In the genomic region with DNA sequence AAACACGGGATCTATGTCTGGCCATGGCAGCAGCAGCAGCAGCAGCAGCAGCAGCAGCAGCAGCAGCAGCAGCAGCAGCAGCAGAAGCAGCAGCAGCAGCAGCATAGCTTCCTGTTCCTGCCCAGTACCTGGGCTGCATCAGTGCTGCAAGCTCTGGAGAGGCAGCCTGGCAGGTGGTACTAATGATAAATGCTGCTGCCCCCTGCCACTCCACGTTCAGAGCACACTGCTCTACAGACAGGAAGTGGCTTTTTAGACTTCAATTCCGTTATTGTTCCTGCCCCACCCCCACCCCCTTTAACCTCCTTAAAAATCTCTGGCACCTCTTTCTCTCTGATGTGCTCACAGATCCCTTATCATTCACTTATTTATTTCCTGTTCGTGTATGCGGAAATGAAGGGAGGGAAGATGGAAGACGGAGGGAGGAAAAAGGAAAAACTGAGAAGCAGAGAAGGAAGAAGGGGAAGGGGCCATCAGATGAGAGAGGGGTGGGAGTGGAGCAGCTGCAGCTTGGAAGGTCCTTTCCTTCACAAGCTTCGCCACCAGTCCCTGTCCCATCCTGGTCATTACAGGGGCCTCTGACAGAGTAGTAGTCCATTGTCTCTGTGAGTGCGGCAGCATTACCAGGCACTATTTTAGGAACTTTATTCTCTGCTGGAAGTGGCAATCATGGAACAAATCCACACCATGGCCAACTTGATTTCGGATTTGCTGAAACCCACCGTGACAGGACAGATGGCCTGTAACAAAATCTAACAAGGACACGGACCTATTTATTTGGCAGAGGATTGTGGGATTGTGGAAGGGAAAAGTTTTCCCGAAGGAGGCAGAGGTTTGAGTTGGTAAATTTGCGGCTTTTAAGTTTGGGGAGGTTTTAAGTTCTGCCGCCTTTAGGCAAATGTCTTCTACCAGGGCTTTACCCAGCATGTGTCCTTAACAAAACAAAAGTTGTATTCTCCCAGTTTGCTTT, we compare ENCODE assay signal across 9 mouse cellular contexts. TPM values are rescaled to one million over a fixed set of nuclear protein-coding genes. Genes with fewer than 3 reads are reported as not detected.
DNase-seq lines count a peak whose midpoint lies in the region; ATAC-seq and TF ChIP-seq lines count a peak whose summit lies in the region.
"Had no signal": no experiment of that assay in that cellular context is flagged by ENCODE, and none has a peak within 500 bp of the region (broad histone marks: within the 10 kb centered on the region; RNA-seq: fewer than 3 reads in every experiment).

No protein-coding gene starts in this region.

- H3K9me3 ChIP-seq in forebrain, embryonic 15.5 days: no peaks in the 10 kb centered on the region

- ATAC-seq in forebrain, embryonic 15.5 days (replicated peaks): no peak
- ATAC-seq in megakaryocyte progenitor cell, adult 5-6 weeks (replicated peaks; ENCODE audit: poor library complexity): peak; percentile 81

- no peak overlapping the region for H3K9ac ChIP-seq in forebrain, embryonic 15.5 days (replicated peaks)

- H3K4me1 ChIP-seq in forebrain, embryonic 15.5 days: peaks cover 33% of the 10 kb centered on the region

- no peak for DNase-seq in layer of hippocampus, adult 2 months (ENCODE audit: low spot score in 2 of 2)
- DNase-seq in layer of hippocampus, adult 9-10 months (ENCODE audit: low spot score): no peak
- DNase-seq in thymus, postnatal 14 days: peak; percentile 66
- no peak for DNase-seq in testis, postnatal 14 days (ENCODE audit: low spot score)
- no peak for DNase-seq in lung, postnatal 4 days
- no peak for DNase-seq in ovary, postnatal 14 days (ENCODE audit: low spot score)
- DNase-seq: kidney, adult 18-20 months had no signal

- peaks cover 3% of the 10 kb centered on the region; the same call in 1 of the 2 replicates for H3K36me3 ChIP-seq in forebrain, embryonic 15.5 days

- H3K27ac ChIP-seq in layer of hippocampus, adult 2 months: peak overlapping the region; percentile 89
- H3K27ac ChIP-seq in forebrain, embryonic 15.5 days (replicated peaks): no peak overlapping the region

- WGBS in forebrain, embryonic 15.5 days: 15% methylated on average over 14 of the region's 14 CpGs

- H3K4me3 ChIP-seq in layer of hippocampus, adult 2 months: peak overlapping the region; percentile 50
- H3K4me3 ChIP-seq in forebrain, embryonic 15.5 days: no peak overlapping the region

- H3K4me2 ChIP-seq in forebrain, embryonic 15.5 days (replicated peaks): peak overlapping the region; percentile 1; the same call in 1 of the 2 replicates

- TF ChIP-seq CTCF in layer of hippocampus, adult 2 months (conservative IDR thresholded peaks at IDR 0.05): no peak

- H3K27me3 ChIP-seq in forebrain, embryonic 15.5 days: no peaks in the 10 kb centered on the region

RNA-seq across cellular contexts. Expression of gene Arpp21, which starts 49.1 kb away (rescaled TPM):
- 100 to 1,000 TPM; 242 to 245 TPM for total RNA-seq in layer of hippocampus, adult 2 months (2021)
- 71.4 and 76.3 TPM in 2 replicates for polyA plus RNA-seq in forebrain, embryonic 15.5 days (2015; fragmentation: Nextera tagmentation; extraction: Ambion mirVana)
- 0.10 and 0.79 TPM in 2 replicates for total RNA-seq in megakaryocyte progenitor cell, adult 5-6 weeks (2015)
- 0.46 and 1.4 TPM in 2 replicates for total RNA-seq in megakaryocyte progenitor cell, adult 5-6 weeks (2017)

Comparison
In these comparisons a context has a peak if more than half of its experiments do, and no peak if none do; other contexts are left out.
1. RNA of gene Arpp21, which starts 49.1 kb away (total RNA-seq): 242 to 245 TPM in layer of hippocampus, adult 2 months; 0.10 to 1.4 TPM in megakaryocyte progenitor cell, adult 5-6 weeks; every median in the first group is over 100 times any median in the second.